Mouse (Mus musculus) monocyte, adult 59 days (primary cell): Measurements from ENCODE around the gene Rhob. TPM values are rescaled to one million over a fixed set of nuclear protein-coding genes. Genes with fewer than 3 reads are reported as not detected.

ENCODE experiments used
- total RNA-seq, 2 experiments: library from RNA; stranded (reverse); gene quantifications; one replicate each; pipeline ENCODE4 v1.2.4; 2023

Rhob gene
- 100 to 1,000 TPM; 721 to 958 TPM for total RNA-seq

GRCm38 (mm10) chr12:8499871-8500596 is at the start of gene Rhob:
TSS of gene Rhob (minus strand) at chr12:8500009.

Other genes starting within 250 kb of the Rhob start
- gene Gdf7, start 198.1 kb downstream of the Rhob start, total RNA-seq = not detected
- gene Hs1bp3, start 186.6 kb downstream of the Rhob start, total RNA-seq = 10 to 100 TPM; 17.4 to 20.9 TPM
- not detected for gene Slc7a15, start 99.1 kb upstream of the Rhob start, total RNA-seq
- gene Pum2, start 174.1 kb upstream of the Rhob start, total RNA-seq = 100 to 1,000 TPM; 185 to 195 TPM